Mouse (Mus musculus) small intestine, adult 2 months (tissue): Measurements from ENCODE around the gene Sec31a. TPM values are rescaled to one million over a fixed set of nuclear protein-coding genes. Genes with fewer than 3 reads are reported as not detected.
A peak's percentile ranks its signal among the peaks of the same experiment; 100 is the strongest.

Source experiments
- H3K27ac ChIP-seq: fragments of 200-500 bp; 2 replicates; pipeline ENCODE4 v1.5.1; 2012; ENCODE audit warnings: low read depth, low read length, control low read depth, inconsistent platforms; ENCODE audit not compliant: insufficient read depth
- H3K27me3 ChIP-seq: fragments of 200-500 bp; 2 replicates; pipeline ENCODE4 v1.6.1; 2012; ENCODE audit warnings: mild to moderate bottlenecking, moderate library complexity, low read length, inconsistent platforms; ENCODE audit not compliant: control insufficient read depth, insufficient read depth
- H3K36me3 ChIP-seq: fragments of 200-500 bp; 2 replicates; pipeline ENCODE4 v1.6.1; 2012; ENCODE audit warnings: mild to moderate bottlenecking, low read length, control low read depth, inconsistent platforms; ENCODE audit not compliant: control insufficient read depth, insufficient read depth
- H3K4me1 ChIP-seq: fragments of 200-500 bp; 2 replicates; pipeline ENCODE4 v1.6.1; 2012; ENCODE audit warnings: low read length, inconsistent platforms, mixed read lengths; ENCODE audit not compliant: control insufficient read depth, insufficient read depth, insufficient read length
- H3K4me3 ChIP-seq: fragments of 200-500 bp; 2 replicates; pipeline ENCODE4 v1.5.1; 2012; ENCODE audit warnings: low read depth, mild to moderate bottlenecking, control low read depth, inconsistent platforms, low read length, moderate library complexity
- CTCF ChIP-seq: fragments of 200-500 bp; IDR thresholded peaks from 2 replicates; pipeline ENCODE4 v1.5.1; 2012; ENCODE audit warnings: low read depth, mild to moderate bottlenecking, control low read depth, inconsistent platforms, low read length, moderate library complexity, mixed read lengths; ENCODE audit not compliant: insufficient replicate concordance, insufficient read length; ENCODE audit errors: extremely low read depth
- POLR2A ChIP-seq: fragments of 200-500 bp; IDR thresholded peaks from 2 replicates; pipeline ENCODE4 v1.6.1; 2012; ENCODE audit warnings: low read depth, mild to moderate bottlenecking, control low read depth, inconsistent platforms, low read length, moderate library complexity
- WGBS: fragments of 180-500 bp; shearing (Covaris S2); methylation state at CpG from one replicate; pipeline ENCODE4 v1.1.7; 2018; 5-methylcytosine and 5-hydroxymethylcytosine counted together
- polyA plus RNA-seq: library from polyadenylated mRNA; depleted of rRNA; stranded (reverse); fragments of >200 nt; gene quantifications from 2 replicates; pipeline ENCODE4 v1.2.3, GENCODE M21; 2012; rRNA removed

Gene Sec31a
- polyA plus RNA-seq: 331 and 688 TPM in 2 replicates

DNA sequence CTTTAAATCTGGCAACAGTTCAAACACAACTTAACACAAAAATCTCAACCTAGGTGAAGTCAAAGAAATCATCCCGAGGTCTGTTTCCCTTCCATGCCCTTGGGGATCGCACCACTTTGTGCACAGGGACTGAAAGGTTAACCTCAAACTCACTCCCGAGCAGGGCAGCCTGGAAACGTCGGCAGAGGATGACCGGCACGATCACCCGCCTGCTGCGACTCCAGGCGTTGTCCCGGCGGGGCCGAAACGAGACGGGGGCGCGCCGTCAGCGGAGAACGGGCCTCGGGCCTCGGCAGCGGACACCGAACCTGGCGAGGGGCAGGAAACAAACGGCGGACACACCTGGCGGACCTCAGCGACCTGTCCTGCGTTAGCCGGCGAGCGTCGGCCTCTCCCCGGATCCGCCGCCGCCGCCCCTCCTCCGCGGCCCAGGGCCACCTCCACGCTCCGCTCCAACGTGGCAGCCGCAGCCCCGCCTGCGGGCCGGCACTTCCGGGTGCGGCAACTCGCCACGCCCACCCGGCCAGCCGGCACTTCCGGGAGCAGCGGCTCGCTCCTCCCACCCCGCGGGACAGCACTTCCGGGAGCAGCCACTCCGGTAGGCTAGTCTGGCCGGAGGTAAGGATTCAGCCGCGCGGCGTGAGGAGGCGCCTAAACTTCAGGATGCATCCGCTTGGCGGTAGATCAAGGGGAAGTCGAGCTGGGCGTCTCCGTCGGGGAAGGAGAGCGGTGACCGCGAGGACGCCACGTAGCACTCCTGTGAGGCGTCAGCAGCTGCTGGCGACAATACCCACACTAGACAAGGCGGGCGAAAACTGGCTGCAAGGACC lies at the start of gene Sec31a:
TSS of gene Sec31a (minus strand) at position 474 of the 830 bp plus-strand sequence.
- H3K27ac ChIP-seq: peak within 1 kb of the TSS; percentile 95
- H3K4me1 ChIP-seq: peaks cover 14% of the 10 kb centered on the region
- whole genome bisulfite sequencing: under 1% methylated on average over 81 of the region's 82 CpGs
- H3K4me3 ChIP-seq: peak within 1 kb of the TSS; percentile 89
- H3K36me3 ChIP-seq: peaks cover 17% of the 10 kb centered on the region
- no peaks in the 10 kb centered on the region for H3K27me3 ChIP-seq
- TF ChIP-seq POLR2A (peak; percentile 73; the same call in 1 of the 2 replicates), CTCF (no peak)

DNA sequence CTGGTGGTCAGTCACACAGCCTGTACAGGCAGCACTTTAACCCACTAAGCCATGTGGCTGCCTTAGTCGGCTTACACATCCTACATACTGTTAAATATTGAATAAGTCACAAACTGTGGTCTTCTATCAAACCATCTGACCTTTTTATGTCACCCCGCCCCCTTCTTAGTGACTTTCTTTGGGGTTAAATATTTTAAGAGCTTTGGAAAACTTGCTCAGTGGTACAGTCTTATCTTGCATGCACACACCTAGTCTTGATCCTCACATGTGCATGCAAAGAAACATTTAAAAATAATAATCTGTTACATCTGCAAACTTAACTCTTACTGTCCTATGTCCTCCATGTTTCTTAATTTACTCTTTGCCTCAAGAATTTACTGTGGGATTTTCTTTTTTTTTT lies 46.3 kb upstream of the Sec31a start:
- Histone ChIP-seq H3K4me3 (no peak overlapping the region), H3K27me3 (no peaks in the 10 kb centered on the region), H3K27ac (no peak overlapping the region), H3K4me1 (no peaks in the 10 kb centered on the region), H3K36me3 (peaks cover 22% of the 10 kb centered on the region)
- no peak for TF ChIP-seq POLR2A
- TF ChIP-seq CTCF: no peak
- WGBS: 80% methylated on average over 2 of the region's 2 CpGs

DNA sequence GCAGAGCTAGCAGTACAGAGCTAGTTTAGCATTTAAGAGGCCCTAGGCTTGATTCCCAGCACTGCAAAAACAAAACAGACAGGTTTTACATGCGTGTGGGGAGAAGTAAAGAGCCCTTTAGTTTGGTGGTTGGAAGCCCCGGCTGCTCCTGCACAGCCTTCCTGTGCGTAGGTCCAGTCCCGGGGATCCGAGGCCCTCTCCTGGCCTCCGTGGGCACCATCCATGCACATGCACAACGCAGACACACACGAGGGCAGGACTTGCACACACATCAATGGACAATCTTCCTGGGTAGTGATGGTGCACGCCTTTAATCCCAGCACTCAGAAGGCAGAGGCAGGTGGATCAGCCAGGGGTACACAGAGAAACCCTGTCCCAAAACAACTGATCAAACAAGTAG lies 45.5 kb upstream of the Sec31a start:
- Histone ChIP-seq H3K4me3 (no peak overlapping the region), H3K4me1 (no peaks in the 10 kb centered on the region), H3K27ac (no peak overlapping the region), H3K27me3 (no peaks in the 10 kb centered on the region), H3K36me3 (peaks cover 22% of the 10 kb centered on the region)
- 92% methylated on average over 9 of the region's 9 CpGs for WGBS
- no peak for TF ChIP-seq CTCF
- TF ChIP-seq POLR2A: no peak

GRCm38 (mm10) chr5:100459468-100459867 lies 43.4 kb upstream of the Sec31a start:
- no peaks in the 10 kb centered on the region for H3K27me3 ChIP-seq
- no peak for TF ChIP-seq POLR2A
- no peak for TF ChIP-seq CTCF
- peaks cover 22% of the 10 kb centered on the region for H3K36me3 ChIP-seq
- no peak overlapping the region for H3K4me3 ChIP-seq
- WGBS: 90% methylated on average over 5 of the region's 5 CpGs
- no peak overlapping the region for H3K27ac ChIP-seq
- H3K4me1 ChIP-seq: no peaks in the 10 kb centered on the region

DNA sequence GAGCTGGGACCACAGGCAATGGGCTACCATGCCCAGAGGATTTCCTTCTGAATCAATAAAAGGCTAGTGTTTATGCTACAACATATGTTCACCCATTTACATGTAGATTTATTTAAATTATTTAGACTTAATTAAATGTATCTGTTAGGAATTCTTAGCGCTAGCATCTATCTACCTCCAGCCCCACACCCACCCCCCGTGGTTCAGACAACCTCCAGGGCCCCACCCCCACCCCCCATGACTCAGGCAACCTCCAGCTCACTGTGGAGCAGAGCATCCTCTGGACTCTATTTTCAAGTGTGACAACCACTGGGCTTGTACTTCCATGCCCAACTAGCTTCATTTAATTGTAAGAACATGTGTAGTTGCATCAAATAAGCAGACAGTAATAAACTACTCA lies 35.8 kb upstream of the Sec31a start:
- 85% methylated on average over 2 of the region's 2 CpGs for WGBS
- Histone ChIP-seq H3K27me3 (no peaks in the 10 kb centered on the region), H3K4me3 (no peak overlapping the region), H3K4me1 (no peaks in the 10 kb centered on the region), H3K36me3 (peaks cover 48% of the 10 kb centered on the region), H3K27ac (no peak overlapping the region)
- TF ChIP-seq CTCF: no peak
- TF ChIP-seq POLR2A: no peak

DNA sequence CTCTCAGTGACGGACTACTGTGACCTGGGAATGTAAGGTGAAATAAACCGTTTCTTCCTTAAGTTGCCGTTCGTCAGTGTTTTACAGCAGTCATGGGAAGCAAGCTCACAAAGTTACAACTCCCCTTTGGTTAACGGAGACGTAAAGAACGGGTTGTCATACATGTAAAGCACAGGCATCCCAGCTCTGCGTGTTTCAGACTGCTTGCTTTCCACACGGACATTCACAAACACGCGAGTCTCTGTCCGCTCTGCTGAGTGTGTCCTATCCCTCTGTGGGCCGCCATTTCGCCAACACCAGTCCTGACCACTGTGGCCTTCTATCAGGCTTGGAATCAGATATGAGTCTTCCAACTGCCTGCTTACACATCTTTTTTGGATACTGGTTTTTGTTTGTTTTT lies 22.8 kb upstream of the Sec31a start:
- Histone ChIP-seq H3K4me3 (no peak overlapping the region), H3K36me3 (no peaks in the 10 kb centered on the region; the same call in 1 of the 2 replicates), H3K27ac (no peak overlapping the region), H3K4me1 (no peaks in the 10 kb centered on the region), H3K27me3 (no peaks in the 10 kb centered on the region)
- WGBS: 95% methylated on average over 14 of the region's 14 CpGs
- no peak for TF ChIP-seq CTCF
- no peak for TF ChIP-seq POLR2A

GRCm38 (mm10) chr5:100437917-100438316 lies 21.9 kb upstream of the Sec31a start:
- no peaks in the 10 kb centered on the region; the same call in 1 of the 2 replicates for H3K36me3 ChIP-seq
- no peak for TF ChIP-seq CTCF
- TF ChIP-seq POLR2A: no peak
- H3K4me1 ChIP-seq: no peaks in the 10 kb centered on the region
- no peak overlapping the region for H3K27ac ChIP-seq
- no peak overlapping the region for H3K4me3 ChIP-seq
- WGBS: 93% methylated on average over 5 of the region's 5 CpGs
- no peaks in the 10 kb centered on the region for H3K27me3 ChIP-seq
